Mouse (Mus musculus): Measurements from ENCODE around the gene Gm49450.
"Not testable (repeated sequence)": the region's sequence is repeated elsewhere in the genome, so short reads cannot be mapped to it uniquely, and the experiment has no call there.

DNA sequence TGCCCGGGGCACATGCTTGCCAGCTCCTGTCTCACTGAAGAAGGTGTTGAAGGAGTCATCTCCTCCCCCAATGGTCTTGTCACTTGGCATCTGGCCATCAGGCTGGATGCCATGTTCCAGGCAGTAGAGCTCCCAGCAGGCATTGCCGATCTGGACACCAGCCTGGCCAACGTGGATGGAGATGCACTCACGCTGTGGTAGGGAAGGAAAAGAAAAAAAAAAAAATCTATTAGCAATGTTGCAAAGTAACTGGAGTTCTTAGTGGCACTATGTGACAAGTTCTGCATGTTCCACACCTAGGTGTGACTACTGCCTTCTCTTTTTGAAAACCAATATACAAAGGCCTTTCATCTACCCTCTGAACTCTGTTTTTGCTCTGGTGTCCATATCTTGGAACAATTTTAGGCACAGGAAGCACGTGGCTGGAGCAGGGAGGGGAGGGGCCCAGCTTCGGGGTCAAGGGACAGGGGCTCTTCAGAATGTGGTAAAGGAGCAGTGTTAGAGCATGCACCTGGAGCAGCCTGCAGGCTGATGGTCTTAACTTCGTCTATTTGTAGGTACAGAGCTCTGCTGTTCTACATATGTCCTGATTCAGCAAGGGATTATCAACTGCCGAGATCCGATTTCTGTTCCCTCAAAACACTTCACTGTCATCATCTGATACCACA is 20.2 kb downstream of the Gm49450 start:
- not testable (repeated sequence) for TF ChIP-seq CTCF (IDR thresholded peaks at IDR 0.05; ENCODE audit: extremely low read depth, insufficient read length, insufficient replicate concordance, low read depth, low read length); POLR2A (IDR thresholded peaks at IDR 0.05; ENCODE audit: low read depth, low read length)

Measured in small intestine, adult 2 months (tissue).